Mouse (Mus musculus) embryonic facial prominence, embryonic 10.5 days (tissue): ENCODE data around the gene Zfp827. TPM values are rescaled to one million over a fixed set of nuclear protein-coding genes. Genes with fewer than 3 reads are reported as not detected.
A peak's percentile ranks its signal among the peaks of the same experiment; 100 is the strongest.

ENCODE experiments used
- DNase-seq: peaks from one replicate; pipeline ENCODE4 v3.0.0-alpha.2; 2017; ENCODE audit warnings: low spot score
- H3K27ac ChIP-seq: fragments of 300-500 bp; sonication (generic); replicated peaks from 2 replicates; pipeline ENCODE4 v1.5.1; 2016; ENCODE audit warnings: mild to moderate bottlenecking
- H3K27me3 ChIP-seq: fragments of 300-500 bp; sonication (generic); replicated peaks from 2 replicates; pipeline ENCODE4 v1.6.1; 2016; ENCODE audit warnings: low read depth, mild to moderate bottlenecking; ENCODE audit not compliant: poor library complexity, severe bottlenecking
- H3K36me3 ChIP-seq: fragments of 300-500 bp; sonication (generic); replicated peaks from 2 replicates; pipeline ENCODE4 v1.6.1; 2016; ENCODE audit warnings: mild to moderate bottlenecking, moderate library complexity
- H3K4me1 ChIP-seq: fragments of 300-500 bp; sonication (generic); 2 replicates; pipeline ENCODE4 v1.6.1; 2016
- H3K4me3 ChIP-seq: fragments of 300-500 bp; sonication (generic); 2 replicates; pipeline ENCODE4 v1.5.1; 2016; ENCODE audit warnings: mild to moderate bottlenecking, moderate library complexity
- H3K9me3 ChIP-seq: fragments of 300-500 bp; sonication (generic); 2 replicates; pipeline ENCODE4 v1.6.1; 2016; ENCODE audit warnings: mild to moderate bottlenecking
- WGBS: fragments of 180-500 bp; shearing (Covaris S2); methylation state at CpG from one replicate; pipeline ENCODE4 v1.1.7; 2016; 5-methylcytosine and 5-hydroxymethylcytosine counted together
- polyA plus RNA-seq: library from polyadenylated mRNA; unstranded; fragments of >200 nt; fragmentation: Nextera tagmentation; extraction: Ambion mirVana; gene quantifications from 2 replicates; pipeline ENCODE4 v1.2.1, GENCODE M21; 2016

The Zfp827 gene
- polyA plus RNA-seq, result 6.5 and 8.2 TPM in 2 replicates

DNA sequence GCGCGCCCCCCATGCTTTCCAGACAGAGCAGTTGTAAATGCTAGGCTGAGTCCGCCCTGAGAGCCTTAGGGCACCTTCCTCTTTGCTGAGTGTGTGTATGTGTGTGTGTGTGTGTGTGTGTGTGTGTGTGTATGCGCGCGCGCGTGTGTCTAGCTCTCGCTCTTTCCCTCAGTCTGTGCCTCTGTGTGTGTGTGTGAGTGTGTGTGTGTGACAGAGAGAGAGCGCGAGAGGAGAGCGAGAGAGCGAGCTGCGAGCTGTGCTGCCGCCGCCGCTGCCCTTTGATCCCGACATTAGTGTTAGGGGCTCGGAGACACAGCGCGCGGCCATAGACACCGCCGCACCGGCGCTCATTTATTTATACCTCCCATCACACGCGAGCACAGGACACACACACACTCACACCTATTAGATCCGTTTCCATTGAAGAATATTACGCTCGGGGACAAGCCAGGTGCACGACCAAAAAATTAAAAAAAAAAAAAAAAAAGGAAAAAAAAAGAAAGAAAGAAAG, at the start of gene Zfp827:
Gene Zfp827, plus strand, starts transcription at position 461 of the 511 bp plus-strand sequence.
- under 1% methylated on average over 32 of the region's 32 CpGs for WGBS
- no peaks in the 10 kb centered on the region for H3K27me3 ChIP-seq
- peak within 1 kb of the TSS; percentile 95 for H3K4me3 ChIP-seq
- H3K36me3 ChIP-seq, result no peaks in the 10 kb centered on the region
- peak; percentile 92 for DNase-seq
- H3K9me3 ChIP-seq, result no peaks in the 10 kb centered on the region
- peaks cover 35% of the 10 kb centered on the region for H3K4me1 ChIP-seq
- H3K27ac ChIP-seq, result peak within 1 kb of the TSS; percentile 100

DNA sequence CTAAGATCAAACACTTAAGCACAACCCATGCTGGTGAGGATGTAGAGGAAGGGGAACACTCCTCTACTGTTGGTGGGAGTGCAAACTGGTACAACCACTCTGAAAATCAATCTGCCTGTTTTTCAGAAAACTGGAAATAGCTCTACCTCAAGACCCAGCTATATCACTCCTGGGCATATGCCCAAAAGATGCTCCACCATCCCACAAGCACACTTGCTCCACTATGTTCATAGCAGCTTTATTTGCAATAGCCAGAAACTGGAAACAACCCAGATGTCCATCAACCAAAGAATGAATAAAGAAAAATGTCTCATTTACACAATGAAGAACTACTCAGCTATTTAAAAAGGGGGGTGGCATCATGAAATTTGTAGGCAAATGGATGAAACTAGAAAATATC, 23.9 kb upstream of the Zfp827 start:
- Histone ChIP-seq H3K4me1 (no peaks in the 10 kb centered on the region), H3K4me3 (no peak overlapping the region), H3K27ac (no peak overlapping the region), H3K36me3 (no peaks in the 10 kb centered on the region), H3K27me3 (no peaks in the 10 kb centered on the region), H3K9me3 (no peaks in the 10 kb centered on the region)
- DNase-seq, result no peak

DNA sequence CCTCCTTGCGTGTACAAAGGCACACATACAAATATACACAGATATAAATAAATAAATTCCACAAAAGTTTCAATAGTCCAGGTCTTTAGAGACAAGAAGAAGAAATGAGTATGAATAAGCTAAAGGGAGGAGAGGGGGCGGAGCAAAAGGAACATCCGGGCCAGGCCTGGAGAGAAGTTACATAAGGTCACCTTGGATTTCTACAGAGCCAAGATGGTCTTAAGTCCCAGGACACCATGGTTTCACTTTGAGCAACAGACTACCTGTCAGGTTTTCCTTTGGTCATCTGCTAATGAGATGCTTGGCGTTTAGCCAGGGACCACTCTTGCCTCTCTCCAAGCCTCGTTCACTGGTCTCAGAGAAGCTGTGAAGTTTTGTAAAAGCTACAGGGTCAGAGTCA, 13.2 kb upstream of the Zfp827 start:
- Histone ChIP-seq H3K36me3 (no peaks in the 10 kb centered on the region), H3K27ac (no peak overlapping the region), H3K9me3 (no peaks in the 10 kb centered on the region), H3K4me3 (no peak overlapping the region), H3K27me3 (no peaks in the 10 kb centered on the region), H3K4me1 (no peaks in the 10 kb centered on the region)
- WGBS, result 83% methylated on average over 5 of the region's 5 CpGs
- no peak for DNase-seq

DNA sequence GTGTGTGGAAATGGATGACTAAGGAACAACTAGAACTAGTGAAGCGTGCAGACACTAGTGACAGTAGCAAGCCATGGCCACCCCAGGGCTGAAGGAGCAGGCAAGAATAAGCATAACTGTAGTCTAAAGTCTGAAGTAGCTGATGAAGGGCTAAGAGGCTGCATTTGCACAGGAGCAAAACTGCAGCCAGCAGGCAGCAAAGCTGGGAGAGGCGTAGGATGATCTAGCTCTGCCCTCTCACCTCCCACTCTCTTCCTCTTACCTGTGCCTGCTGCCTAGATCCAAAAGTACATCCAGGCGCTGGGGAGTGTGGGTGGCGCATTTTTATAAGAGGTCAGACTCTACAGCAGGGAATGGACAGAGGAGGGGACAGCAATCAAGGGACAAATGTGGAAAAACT, 12.2 kb upstream of the Zfp827 start:
- WGBS, result 78% methylated on average over 4 of the region's 4 CpGs
- Histone ChIP-seq H3K36me3 (no peaks in the 10 kb centered on the region), H3K27ac (no peak overlapping the region), H3K27me3 (no peaks in the 10 kb centered on the region), H3K4me1 (no peaks in the 10 kb centered on the region), H3K9me3 (no peaks in the 10 kb centered on the region), H3K4me3 (no peak overlapping the region)
- DNase-seq, result no peak

DNA sequence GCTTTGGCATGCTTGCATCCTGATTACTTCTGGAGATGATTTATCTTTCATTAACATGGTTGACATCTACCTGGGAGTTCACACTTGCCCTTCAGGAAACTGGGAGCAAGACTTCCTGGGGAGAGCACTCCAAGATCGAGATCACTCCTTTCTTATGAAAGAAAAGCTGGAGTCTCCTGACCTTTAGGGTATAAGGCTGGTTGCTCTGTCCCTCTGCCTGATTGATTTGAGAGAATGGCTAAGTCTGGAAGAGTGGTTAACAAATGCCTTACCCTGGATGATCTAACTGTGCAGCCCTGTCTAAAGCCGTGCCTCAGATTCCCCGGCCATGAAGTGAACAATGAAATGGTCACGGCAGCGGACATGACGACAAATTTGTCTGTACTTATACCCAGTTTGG, 11.7 kb upstream of the Zfp827 start:
- Histone ChIP-seq H3K4me3 (no peak overlapping the region), H3K27ac (no peak overlapping the region), H3K9me3 (no peaks in the 10 kb centered on the region), H3K27me3 (no peaks in the 10 kb centered on the region), H3K36me3 (no peaks in the 10 kb centered on the region), H3K4me1 (peaks cover 5% of the 10 kb centered on the region; the same call in 1 of the 2 replicates)
- 64% methylated on average over 6 of the region's 6 CpGs for WGBS
- DNase-seq, result no peak

DNA sequence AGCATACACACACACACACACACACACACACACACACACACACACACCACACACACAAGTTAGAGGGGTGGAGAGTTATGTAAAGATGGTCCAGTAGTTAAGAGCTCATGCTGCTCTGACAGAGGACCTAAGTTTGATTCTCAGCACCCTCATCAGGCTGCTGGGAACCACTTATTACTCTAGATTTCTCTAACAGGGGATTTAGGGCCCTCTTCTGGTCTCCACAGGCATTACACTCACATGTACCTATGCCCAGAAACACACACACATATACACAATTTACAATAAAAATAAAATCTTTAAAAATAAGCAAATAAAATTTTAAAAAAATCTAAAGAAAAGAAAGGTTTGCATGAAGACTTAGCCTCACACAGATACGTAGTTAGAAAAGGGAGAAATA, 4.3 kb upstream of the Zfp827 start:
- H3K4me1 ChIP-seq, result peaks cover 25% of the 10 kb centered on the region
- H3K9me3 ChIP-seq, result no peaks in the 10 kb centered on the region
- no peaks in the 10 kb centered on the region for H3K27me3 ChIP-seq
- no peak overlapping the region for H3K4me3 ChIP-seq
- 96% methylated on average over 1 of the region's 1 CpGs for WGBS
- no peak for DNase-seq
- no peaks in the 10 kb centered on the region for H3K36me3 ChIP-seq
- no peak overlapping the region for H3K27ac ChIP-seq

DNA sequence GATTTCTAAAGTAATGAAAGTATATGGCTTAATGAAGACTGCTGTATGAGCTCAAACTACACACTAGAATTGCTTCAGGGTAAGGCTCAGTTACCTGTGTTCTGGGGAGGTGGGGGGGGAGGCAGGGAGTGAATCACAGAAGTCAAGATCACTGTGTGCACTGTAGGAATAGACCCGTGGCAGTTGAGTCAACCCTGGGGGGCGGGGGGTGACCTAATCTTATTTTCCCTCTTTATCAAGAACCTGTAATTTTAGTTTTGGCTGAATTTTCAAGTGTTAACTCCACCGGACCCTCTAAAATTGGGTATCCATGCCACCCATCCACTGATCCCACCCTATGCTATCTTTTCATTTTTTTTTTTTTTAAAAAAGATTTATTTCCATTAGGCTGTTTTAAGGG, 918 bp upstream of the Zfp827 start:
- peak overlapping the region; percentile 100 for H3K27ac ChIP-seq
- WGBS, result 23% methylated on average over 3 of the region's 3 CpGs
- peaks cover 28% of the 10 kb centered on the region for H3K4me1 ChIP-seq
- peak overlapping the region; percentile 95 for H3K4me3 ChIP-seq
- no peaks in the 10 kb centered on the region for H3K9me3 ChIP-seq
- no peaks in the 10 kb centered on the region for H3K36me3 ChIP-seq
- peak; percentile 29 for DNase-seq
- no peaks in the 10 kb centered on the region for H3K27me3 ChIP-seq

DNA sequence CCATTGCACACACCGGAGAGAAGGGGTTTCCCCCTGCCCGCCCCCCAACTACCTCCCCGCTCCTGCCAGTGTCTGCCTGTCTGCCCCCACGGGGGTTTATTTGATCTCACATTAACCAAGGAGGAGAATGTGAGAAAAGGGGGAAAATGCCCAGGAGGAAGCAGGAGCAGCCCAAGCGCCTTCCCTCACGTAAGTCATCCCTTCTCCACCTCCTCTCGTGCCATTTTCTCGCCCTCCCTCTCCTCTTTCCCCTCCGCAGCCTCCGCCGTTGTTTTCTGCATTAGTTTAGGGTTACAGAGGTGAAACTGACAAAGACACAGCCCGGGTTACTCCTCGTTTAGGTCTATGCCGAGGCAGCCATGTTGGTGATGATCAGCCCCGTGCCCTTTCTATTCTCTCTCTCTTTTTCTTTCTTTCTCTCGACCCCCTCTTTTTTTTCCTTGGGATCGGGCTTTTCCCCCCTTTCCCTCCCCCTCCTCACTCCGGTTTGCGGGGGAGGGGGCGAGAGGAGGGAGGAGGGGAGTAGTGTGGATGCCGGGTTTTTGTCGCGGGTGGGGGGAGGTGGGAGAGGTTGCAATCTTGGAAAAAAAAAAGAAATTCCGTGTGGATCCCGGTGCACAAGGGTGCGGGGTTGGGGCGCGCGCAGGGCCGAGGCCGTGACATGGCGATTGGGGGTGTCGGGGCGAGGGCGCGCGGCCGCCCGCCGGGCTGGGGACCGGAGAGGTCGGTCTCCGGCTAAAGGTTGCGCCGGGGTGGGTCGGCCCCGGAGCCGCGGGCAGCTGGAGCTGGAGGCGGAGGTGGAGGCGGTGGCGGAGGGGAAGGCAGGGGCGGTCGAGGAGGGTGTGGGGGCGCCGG, 531 bp downstream of the Zfp827 start:
- H3K4me3 ChIP-seq, result peak overlapping the region; percentile 95
- WGBS, result 1% methylated on average over 56 of the region's 56 CpGs
- H3K4me1 ChIP-seq, result peaks cover 43% of the 10 kb centered on the region

DNA sequence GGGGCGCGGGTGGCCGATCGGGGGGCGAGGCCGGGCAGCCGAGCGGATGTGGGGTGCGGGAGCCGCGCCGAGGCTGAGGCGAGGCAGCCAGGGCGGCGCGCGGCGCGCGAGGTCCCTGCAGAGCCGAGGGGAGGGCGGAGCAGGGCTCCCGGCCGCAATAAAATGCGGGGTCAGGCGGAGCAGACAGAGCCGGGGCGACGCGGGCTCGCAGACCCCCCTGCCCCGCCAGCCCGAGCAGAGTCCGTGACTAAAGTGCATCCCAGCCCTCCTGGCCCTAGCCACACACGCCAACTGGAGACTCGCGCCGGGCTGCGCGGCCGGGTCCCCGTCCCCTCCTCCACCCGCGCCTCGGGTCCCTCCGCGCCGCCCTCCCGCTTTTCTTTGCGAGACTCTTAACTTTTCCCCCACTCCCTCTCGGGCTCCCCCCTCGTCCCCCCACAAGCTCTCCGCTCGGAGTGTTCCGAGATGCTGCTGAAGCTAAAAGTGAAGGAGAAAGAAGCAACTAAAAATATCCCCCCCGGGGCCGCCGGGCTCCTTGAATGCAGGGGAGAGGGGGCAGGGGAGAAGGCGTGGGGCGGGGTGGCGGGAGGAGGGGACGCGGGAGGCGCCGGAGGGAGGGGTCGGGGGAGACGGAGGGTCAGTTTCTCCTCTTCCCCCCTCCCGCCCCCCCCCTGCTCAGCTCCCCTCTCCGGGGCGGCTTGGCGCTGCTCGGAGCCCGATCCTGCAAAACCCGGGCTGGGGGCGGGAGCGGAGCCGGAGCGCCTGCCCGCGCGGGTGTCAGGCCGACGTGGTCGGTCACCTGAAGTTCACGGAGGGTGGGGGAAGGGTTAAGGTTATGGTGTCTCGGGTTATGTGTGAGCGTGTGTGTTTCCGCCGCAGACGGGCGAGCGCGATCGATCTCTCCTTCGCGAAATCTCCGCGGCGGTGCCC, 1.4 kb downstream of the Zfp827 start:
- no peaks in the 10 kb centered on the region for H3K9me3 ChIP-seq
- H3K4me3 ChIP-seq, result peak overlapping the region; percentile 95
- WGBS, result under 1% methylated on average over 94 of the region's 99 CpGs
- H3K36me3 ChIP-seq, result no peaks in the 10 kb centered on the region
- peak; percentile 93 for DNase-seq
- no peaks in the 10 kb centered on the region for H3K27me3 ChIP-seq
- H3K27ac ChIP-seq, result peak overlapping the region; percentile 100
- H3K4me1 ChIP-seq, result peaks cover 52% of the 10 kb centered on the region

More for the DNA sequence above, 531 bp downstream of the Zfp827 start:
- DNase-seq, result peak; percentile 69
- Histone ChIP-seq H3K36me3 (no peaks in the 10 kb centered on the region), H3K27me3 (no peaks in the 10 kb centered on the region), H3K9me3 (no peaks in the 10 kb centered on the region), H3K27ac (peak overlapping the region; percentile 100)

DNA sequence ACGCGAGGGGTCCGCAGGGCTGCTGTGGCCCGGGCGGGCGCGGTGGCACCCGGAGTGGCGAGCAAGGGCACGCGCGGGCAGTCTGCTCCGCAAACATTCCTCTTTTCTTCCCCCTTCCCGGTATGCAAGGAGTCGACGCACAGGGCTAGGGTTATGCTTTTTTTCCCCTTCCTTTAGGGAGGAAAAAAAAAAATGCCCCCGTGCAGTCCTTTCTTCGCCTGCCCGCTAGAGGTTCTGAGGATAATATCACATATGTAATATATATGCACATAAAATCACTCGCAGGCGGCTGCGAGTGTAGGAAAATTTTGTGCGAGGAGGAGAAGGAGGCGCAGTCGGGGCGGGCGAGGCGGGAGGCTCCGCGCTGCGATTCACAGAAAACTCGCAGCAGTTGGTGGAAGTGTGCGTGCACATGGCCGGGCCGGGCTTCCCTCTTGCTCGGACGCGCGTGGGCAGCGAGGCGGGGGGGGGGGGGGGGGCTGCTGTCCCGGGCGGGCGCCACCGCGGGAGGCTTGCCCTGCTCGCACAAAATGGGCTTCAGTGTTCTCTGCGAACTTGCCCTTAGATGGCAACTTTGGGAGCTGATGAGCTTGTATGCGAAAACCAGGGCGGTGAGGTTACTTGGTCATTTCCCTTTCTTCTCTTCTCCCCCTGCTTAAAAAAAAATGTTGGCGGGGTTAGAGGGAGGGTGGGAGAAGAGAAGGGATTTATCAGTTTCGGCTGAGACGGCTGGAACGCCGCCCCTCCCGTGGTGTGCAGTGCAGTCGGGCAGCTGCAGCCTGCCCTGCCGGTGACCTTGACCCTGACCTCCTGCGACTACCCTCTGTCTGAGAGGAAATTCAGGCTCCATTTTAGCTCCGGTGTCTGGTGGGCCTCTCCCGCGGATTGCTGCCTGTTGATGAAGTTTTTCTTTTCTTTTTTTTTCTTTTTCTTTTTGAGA, 2.4 kb downstream of the Zfp827 start:
- Histone ChIP-seq H3K4me1 (peaks cover 52% of the 10 kb centered on the region), H3K27ac (peak overlapping the region; percentile 100)

DNA sequence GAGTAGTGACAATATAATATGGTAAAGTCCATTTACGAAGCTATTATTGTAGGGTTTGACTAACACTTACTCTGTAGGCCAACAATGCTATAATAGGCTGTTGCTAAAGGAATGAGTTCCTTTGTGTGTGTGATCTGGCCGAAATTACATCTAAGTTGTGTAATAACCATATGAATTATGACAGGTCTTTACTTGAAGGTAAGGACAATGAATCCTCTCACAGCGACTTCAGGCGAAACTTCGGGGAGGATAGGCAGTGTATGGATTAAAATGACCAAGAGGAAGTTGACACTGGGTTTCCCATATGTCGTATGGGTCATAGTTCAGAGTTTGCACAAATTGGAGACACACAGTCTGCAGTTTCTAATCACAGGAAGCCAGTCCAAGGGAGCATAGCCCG, 9.3 kb downstream of the Zfp827 start:
- no peak overlapping the region for H3K27ac ChIP-seq
- WGBS, result 66% methylated on average over 7 of the region's 7 CpGs

More for the DNA sequence above, 2.4 kb downstream of the Zfp827 start:
- H3K27me3 ChIP-seq, result no peaks in the 10 kb centered on the region
- peak; percentile 89 for DNase-seq
- H3K36me3 ChIP-seq, result no peaks in the 10 kb centered on the region
- peak overlapping the region; percentile 95 for H3K4me3 ChIP-seq
- under 1% methylated on average over 62 of the region's 62 CpGs for WGBS
- H3K9me3 ChIP-seq, result no peaks in the 10 kb centered on the region

More for the DNA sequence above, 9.3 kb downstream of the Zfp827 start:
- Histone ChIP-seq H3K4me3 (no peak overlapping the region), H3K36me3 (peaks cover 25% of the 10 kb centered on the region), H3K27me3 (no peaks in the 10 kb centered on the region), H3K4me1 (peaks cover 33% of the 10 kb centered on the region), H3K9me3 (no peaks in the 10 kb centered on the region)
- DNase-seq, result no peak
